Mouse (Mus musculus): ENCODE data around the gene Car4.
A peak's percentile ranks its signal among the peaks of the same experiment; 100 is the strongest.

The Car4 gene

DNA sequence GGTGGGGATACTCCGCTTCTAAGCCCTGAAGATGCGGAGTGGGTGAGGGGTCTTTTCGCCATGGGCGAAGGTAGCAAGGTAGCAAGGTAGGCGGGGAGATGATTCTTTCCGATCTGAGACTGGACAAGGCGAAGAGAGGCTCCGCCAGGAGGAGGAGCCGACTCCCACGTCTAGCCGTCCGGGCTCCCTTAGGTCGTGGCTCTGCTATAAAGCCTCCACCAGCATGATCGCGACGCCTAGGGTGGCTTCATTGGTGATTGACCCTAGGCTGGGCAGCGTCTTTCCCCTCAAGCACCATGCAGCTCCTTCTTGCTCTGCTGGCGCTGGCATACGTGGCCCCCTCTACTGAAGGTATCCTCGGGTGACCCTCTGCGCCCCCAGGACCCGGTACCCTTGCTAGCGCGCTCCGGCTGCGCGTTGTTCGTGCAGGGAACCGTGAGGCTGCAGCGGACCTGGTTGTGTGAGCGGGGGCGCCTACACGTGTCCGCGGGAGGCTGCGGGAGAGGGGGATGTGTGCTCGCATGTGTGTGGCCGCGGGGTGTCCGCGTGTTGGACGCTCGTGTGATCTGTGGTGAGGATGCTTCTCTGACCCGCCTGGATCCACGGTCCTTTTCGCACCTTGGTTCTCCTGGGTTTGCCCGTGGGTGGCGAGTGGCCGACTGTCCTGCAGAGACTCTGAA, at the start of gene Car4:
Car4 (plus strand) TSS at position 196 of the 680 bp plus-strand sequence.
- DNase-seq (ENCODE audit: low read depth, low spot score): no peak

DNA sequence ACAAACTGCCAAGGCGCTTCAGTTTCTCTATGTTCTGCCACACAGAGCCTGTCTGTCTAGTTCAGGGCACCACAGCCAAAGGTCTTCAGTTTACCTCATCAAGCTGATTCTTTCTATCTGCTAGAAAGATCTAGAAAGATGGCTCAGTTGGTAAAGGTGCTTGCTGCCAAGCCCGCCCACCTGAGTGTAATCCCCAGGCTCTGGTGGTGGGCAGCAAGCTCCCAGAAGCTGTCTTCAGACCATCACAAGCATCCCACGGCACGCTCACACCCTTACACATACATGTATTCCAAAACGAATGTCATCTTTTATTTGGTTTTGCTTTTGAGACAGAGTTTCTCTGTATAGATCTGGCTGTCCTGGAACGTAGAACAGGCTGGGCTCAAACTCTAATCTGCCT, 49.1 kb upstream of the Car4 start:
- DNase-seq (ENCODE audit: low read depth, low spot score): peak; percentile 53

DNA sequence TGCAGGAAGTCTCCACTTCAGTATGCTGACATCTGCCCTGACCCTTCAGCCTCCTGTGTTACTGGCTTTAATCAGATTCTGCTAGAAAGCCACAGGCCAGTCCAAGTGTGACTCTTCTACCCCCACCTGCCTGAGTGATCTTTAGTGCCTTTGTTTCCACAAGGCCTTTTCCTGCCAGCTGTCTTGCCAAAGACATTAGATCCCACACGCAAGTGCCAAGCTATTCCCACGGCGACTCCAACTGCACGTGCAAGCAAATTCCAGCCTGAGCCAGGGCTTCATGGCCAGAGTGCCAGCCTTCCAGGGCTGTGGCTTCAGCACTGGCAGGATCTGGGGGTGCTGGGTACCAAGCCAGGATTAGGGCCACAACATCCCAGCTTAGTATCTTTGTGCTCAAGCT, 47.2 kb upstream of the Car4 start:
- no peak for DNase-seq (ENCODE audit: low read depth, low spot score)

DNA sequence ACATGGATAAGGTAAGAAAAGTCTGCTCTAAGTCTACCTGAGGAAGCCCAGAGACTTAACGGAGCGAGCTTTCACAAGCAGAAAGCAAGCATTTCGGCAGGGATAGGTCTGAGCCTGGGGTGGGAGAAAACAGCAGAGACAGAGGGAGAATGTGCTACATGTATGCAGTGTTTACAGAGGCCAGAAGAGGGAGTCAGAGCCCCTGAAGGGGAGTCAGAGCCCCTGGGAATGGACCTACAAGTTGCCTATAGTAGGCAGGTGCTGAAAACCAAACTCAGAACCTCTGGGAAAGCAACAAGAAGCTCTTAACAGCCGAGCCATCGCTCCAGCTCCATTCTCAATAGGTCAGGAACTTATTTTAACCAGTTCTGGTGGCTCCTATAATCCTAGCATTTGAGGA, 42.9 kb upstream of the Car4 start:
- no peak for DNase-seq (ENCODE audit: low read depth, low spot score)

DNA sequence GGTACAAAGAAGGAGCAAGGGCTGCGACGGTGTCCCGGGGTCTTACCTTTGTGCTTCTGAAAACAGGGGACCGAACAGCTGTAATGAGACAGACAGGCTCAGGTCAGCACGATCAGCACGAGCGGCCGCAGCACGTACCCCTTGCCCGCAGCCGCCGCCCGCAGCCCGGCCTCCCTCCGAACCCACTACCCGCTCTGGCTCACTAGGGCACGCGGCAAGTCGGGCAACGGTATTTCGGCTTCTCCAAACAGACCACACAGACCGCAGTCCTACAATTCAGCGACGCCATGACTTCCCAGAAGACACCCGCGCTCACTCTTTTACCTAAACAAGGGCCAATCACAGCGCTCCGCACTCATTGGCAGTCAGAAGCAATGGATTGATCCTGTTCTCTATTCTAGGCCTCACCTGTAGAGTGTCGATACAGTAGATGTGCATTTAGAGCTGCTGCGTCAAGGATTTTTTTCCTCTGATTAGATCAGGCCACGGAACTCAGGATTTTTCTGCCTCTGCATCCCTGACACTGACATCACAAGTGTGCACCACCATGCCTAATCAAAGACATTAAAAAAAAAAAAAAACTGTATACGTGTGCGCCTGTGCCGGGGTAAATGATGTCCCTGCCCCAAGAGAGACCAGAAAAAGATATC, 41.4 kb upstream of the Car4 start, which contains the start of gene Znhit3:
Znhit3 (minus strand) TSS at position 314 of the 650 bp plus-strand sequence.
- DNase-seq (ENCODE audit: low read depth, low spot score): peak; percentile 96

DNA sequence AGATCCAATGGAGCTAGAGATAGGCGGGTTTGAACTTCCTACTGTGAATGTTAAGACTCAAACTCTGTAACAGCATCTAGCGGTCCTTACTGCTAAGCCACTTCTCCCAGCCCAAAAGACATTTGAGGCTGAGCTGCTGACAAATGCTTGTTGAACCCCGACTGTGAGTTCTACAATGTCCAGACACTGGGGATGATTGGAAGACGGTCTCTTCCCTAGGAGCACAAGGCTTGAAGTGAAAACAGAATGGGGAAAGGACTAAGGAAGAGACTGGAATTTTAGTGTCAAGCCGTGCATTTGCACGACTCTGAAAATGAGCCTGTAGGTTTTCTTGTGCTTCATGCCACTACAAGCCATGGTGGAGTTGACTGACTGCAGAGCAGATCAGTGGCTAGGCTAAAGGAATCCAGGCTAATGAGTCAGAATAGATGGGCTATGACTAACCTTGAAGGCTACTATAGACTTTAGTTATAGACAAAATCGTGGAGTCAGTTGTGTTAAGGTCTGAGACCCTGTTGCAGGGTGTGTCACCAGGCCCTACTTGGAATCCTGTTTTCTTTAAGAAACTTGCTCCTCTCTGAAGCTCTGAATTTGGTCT, 40.8 kb upstream of the Car4 start:
- no peak for DNase-seq (ENCODE audit: low read depth, low spot score)

DNA sequence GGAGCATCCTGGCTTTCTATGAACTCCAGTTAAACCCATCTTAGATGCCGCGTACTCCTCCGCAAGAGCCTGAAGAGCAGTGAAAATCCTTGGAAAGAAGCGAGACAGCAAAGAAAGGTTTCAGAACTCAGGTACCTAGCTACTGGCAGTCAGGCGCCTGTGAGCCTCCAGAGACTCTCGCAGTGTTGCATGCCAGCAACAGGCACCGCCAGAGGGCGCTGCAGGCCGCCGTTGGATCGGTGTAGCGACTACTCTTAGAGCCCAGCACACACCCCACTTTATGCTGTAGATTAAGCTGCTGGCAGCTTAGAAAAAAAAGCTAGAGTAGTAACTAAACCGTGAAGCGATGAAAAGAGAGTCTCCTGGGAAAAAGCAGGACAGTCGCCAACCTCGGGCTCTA, 39.2 kb upstream of the Car4 start:
- DNase-seq (ENCODE audit: low read depth, low spot score): no peak

DNA sequence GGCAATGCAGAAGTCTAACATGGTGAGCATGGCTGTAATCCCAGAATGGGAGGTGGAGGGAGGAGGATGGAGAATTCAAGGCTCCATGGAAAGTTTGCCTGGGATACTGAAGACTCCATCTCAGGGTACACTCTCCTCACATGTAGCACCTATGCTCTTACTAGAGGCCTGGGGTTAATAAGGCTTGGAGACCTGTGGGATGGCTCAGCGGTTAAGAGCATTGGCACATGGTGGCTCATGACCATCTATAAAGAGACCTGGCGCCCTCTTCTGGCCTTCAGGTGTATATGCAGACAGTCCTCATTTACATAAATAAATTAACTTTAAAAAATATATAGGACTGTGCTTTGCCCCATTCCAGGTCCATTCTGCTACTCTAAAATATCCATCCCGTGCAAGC, 38.3 kb upstream of the Car4 start:
- no peak for DNase-seq (ENCODE audit: low read depth, low spot score)

DNA sequence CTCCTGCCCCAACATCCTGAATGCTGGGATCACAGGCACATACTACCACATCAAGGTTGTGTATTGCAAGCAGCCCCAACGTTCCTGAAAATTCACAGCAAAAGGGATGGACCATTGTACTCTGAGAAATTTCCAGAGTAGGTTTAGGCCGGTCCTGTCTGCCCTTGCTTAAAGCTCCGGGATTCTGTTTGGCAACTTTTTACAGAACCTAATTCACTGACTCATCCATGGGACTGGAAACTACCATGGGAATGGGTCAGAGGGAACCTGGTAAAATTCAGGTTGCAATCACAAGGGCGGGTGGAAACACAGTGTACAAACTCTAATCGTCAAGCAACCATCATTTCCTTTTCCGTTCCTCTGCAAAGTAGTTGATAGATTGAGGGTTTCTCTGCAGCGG, 37.6 kb upstream of the Car4 start:
- DNase-seq (ENCODE audit: low read depth, low spot score): no peak

DNA sequence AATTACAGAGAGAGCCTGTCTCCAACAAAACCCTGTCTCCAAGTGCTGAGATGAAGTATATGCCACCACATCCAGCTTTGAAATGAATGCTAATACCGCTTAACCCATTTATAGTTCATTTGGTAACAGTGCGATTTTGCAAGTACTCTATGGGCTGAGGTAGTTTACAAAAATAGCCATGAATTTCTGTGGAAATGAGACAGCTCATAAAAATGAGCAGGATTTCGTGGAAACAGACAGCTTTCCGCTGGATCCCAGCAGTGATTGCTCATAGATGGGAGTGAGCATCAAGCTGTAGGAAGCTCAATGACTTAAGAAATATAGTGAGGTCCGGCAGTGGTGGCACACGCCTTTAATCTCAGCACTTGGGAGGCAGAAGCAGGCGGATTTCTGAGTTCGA, 36.6 kb upstream of the Car4 start:
- DNase-seq (ENCODE audit: low read depth, low spot score): no peak

DNA sequence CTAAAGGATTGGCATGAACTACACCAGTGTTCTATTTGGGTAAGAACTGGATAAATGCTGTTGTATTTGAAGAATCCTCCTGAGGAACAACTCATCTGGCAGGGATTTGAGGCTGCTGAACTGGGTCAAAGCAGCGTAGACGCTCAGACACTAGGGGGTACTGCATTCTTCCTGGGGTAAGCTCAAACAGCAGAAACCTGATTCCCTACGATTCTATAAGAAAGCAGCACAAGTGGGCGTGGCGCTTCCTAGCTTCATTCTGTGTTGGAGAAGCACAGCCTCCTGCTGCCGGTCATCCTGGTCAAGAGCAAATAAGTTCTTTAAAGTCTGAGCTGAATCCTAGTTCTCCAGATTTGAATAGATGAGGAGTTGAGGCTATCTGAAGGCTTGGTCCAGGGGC, 25.3 kb upstream of the Car4 start:
- DNase-seq (ENCODE audit: low read depth, low spot score): no peak

DNA sequence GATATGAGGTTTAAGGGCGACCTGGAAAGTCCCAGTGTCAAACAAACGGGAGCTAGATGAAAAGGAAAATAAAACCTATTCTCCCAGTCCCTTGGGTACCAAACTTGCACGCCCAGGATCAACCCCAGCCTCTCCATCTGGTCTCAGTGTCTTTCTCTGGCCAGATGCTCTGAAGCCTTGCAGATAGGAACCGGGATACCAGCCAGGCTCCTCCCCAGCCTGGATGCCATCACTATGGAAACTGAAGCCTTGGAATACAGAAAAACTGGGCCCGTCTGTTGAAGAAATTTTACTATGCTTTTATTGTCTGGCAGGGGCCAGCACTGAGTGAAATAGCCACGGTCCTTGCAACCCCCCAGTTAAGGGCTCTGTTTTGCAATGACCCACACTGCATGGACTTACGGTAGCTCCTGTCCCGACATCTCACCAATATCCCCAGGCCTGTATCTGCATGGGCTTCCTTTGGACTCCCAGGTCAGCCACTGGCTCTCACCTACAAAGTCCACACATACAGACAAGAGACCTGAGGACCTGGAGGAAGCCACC, 18.0 kb upstream of the Car4 start:
- peak; percentile 75 for DNase-seq (ENCODE audit: low read depth, low spot score)

DNA sequence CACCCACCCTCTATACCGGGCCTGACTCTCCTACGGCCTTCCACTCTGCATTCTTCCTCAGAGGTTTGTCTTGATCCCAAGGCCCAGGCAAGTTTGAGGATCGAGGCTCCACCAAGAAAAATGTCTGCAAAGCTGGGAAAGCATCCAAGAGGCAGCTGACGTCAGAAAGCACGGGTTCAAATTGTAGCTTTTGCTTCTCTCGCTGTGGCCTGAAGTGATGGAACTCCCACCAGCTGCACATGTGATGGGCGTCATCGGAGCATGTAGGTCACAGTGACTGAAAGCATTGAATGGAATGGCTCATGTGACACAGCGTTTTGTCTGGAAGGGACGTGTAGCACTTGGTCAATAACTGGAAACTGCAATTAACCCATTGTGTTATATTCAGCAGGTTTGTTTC, 17.4 kb upstream of the Car4 start:
- DNase-seq (ENCODE audit: low read depth, low spot score): no peak

DNA sequence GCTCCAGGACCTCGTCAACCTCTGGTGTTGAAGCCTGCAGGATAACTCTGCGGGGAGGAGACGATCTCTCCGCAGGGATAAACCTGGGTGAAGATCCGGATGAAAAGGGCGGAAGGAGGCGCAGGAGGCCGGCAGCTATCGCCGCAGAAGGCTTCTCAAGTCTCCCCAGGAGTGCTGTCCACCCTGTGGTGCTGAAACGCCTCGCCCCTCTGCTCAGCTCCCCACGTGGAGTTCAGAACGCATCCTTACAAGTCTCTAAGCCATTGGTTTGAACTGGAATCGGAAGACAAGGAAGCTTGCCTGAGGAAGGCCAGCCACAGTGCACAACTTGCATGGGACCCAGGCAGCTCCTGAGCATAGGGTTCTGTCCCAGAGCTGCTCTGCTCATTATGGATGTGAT, 13.6 kb upstream of the Car4 start:
- no peak for DNase-seq (ENCODE audit: low read depth, low spot score)

DNA sequence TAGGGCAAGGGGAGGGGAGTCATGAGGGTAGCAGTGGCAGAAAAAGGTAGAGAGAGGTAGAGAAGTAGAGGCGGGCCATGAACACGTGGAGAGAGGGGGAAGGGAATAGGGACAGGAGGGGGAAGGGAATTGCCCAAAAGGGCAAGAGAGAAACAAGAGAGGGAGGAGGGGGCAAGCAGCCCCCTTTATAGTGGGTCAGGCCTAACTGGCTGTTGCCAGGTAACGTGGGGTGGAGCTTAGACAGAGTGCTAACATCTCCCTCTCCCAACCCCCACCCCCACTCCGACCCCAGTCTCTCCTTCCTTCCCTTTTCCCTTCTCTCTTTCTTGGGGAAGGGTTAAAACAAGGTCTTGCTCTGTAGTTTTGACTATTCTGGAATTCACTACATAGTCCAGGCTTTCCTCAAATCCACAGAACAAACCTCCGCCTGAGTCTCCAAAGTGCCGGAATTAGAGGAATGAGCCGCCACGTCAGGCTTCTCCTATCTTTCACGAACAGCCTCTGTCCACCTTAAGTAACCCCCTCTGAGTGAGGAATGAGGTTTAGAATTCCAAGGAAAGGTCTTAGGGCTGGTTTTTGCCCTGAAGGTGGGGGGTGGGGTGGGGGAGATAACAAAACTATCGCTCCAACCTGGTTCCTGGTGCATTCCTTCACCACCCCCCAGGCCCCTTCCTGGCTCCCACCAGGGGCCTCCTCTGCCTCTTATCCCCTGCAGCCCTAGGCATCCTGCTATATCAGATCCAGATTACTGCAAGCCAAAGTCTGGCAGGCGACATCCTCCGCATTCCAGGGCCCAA, 12.7 kb upstream of the Car4 start:
- DNase-seq (ENCODE audit: low read depth, low spot score): no peak

DNA sequence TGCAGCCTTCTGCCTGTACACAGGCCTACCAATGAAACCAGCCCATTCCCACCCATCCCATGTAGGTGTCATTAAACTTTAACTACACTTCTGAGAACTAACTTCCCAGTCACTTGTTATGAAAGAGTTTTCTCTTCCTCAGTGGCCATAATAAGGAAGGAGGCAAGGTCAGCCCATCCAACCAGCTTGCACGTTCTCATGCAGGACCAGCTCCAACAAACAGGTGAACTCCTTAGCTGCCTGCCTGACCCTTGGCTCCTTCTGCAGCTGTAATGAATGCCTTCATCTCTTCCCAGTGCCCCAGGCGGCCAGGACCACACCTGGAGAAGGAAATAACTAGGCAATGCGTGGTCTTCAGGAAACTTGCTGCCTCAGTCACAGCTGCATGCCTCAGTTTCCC, 11.7 kb upstream of the Car4 start:
- no peak for DNase-seq (ENCODE audit: low read depth, low spot score)

DNA sequence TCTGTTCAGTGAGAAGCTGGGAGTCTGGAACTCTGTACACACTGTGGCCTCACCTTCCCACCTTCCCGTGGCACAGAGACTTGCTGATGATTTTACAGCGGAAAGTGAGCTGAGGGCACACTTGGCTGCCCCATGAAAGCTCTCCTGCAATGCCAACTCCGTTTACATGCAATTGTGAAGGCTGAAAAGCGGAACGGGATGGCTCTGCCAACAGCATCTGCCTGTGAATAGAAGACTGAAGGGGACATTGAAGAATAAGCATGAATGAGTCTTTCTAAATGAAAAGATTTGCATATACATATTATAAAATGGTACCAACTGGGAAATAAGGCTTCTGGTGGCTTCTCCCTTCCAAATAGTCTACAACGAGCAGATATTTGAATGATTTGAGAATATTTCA, 10.4 kb upstream of the Car4 start:
- no peak for DNase-seq (ENCODE audit: low read depth, low spot score)

DNA sequence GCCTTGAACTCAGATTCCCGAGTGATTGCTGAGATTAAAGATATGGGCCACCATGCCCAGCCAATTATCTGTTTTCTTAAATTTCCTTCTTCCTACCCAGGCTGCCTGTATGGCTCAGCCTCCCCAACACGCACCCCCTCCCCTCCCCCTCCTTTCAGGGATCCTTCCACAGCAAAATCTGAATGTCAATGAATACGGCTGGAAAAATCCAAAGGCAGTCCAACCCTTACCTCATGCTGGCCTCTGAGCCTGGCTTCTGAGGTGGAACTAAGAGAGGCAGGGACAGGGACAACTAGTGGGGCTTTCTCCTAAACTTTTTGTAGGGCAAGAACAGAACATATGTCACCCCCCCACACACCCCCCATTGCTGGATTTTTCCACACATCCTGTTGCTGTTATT, 9.5 kb upstream of the Car4 start:
- DNase-seq (ENCODE audit: low read depth, low spot score): no peak

DNA sequence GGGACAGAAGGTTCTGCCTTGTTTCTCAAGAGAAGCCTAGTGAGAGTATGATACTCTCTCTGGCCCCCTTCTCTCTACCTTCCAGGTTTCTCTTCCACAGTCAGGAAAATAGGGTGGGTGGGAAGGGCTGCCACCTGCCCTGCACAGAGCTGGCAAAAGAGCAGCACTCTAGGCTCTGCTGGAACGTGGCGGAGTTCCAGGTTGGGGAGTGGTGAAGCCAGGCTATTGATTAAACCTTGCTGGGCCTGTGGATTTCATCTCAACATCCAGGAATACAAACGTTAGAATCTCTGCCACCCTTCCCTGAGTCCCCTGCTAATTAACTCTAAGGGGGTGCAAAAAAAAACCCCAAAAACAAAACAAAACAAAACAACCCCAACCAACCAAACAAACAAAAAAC, 9.1 kb upstream of the Car4 start:
- DNase-seq (ENCODE audit: low read depth, low spot score): no peak

DNA sequence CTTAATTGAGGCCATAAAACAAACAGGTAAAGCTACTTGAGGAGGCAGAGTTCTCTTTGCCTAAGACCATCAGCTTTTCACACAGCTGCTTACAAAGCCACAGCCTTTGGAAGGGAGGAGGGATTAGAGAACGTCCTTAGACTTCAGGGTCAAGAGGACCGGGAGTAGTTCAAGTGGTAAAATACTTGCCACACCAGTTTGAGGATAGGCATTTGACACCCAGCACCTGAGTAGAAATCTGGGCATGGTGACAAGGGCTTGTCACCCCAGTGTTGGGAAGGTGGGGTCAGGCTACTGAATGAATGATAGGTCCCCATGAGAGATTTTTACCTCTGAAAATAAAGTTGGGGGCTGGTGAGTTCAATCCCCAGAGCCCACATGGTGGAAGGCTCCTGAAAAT, 5.0 kb upstream of the Car4 start:
- no peak for DNase-seq (ENCODE audit: low read depth, low spot score)

DNA sequence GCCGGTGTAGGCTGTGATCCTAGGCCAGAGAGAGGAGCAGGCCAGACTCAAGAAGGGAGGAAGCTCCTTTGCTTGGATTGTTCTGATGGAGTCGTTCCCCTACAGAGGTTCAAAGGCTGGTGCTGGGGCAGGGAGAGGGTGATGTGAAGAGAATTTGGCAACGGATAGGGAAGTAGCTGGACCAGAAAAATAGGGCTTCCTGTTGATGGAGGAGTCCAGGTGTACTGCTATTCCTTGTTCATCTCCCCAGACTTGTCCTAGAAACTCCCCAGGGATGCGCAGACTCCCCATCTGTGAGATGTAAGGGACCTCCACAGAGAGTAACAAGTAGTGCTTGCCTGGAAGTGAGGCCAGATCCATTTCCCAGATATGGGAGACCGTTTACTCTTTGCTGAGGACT, 1.2 kb upstream of the Car4 start:
- no peak for DNase-seq (ENCODE audit: low read depth, low spot score)

DNA sequence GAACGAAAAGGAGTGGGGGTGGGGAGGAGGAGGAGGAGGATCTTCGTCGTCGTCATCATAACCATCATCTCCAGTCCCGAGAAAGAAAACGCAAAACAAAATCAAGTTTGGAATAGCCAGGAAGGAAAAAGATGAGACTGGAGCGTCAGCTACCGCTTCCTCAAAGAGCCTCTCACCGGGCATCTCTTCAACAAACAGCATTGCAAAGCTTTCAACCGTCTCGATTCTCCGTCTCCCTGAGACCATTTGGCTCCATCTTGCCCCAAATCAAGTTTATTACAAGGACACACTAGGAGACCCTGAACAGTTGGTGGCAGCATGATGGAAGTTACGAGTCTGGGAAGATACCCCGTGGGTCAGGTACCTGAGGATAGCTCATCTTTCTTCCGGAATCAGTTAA, 415 bp upstream of the Car4 start:
- DNase-seq (ENCODE audit: low read depth, low spot score): no peak
